Comparison of ENCODE assay signal across 8 mouse cellular contexts in genomic region chr3:64790509-64791244, GRCm38 (mm10). TPM values are rescaled to one million over a fixed set of nuclear protein-coding genes. Genes with fewer than 3 reads are reported as not detected.
DNase-seq lines count a peak whose midpoint lies in the region; ATAC-seq and TF ChIP-seq lines count a peak whose summit lies in the region.

No protein-coding gene starts in this region.

- peak; percentile 87 for TF ChIP-seq CTCF in kidney, postnatal 0 days (IDR thresholded peaks at IDR 0.05; ENCODE audit: low read depth)
- TF ChIP-seq CTCF in liver, embryonic 14.5 days (IDR thresholded peaks at IDR 0.05; ENCODE audit: low read depth) = peak; percentile 62

- peak; percentile 45 for DNase-seq in urinary bladder, postnatal 25 days (ENCODE audit: low spot score)
- DNase-seq in urinary bladder, postnatal 10 days (ENCODE audit: low spot score) = no peak
- peak; percentile 70 to 76 for DNase-seq in cerebellum, postnatal 25 days
- DNase-seq in frontal cortex, postnatal 36 days (ENCODE audit: low spot score in 2 of 2) = peak; percentile 69 to 82
- peak; percentile 80 for DNase-seq in kidney, postnatal 0 days (ENCODE audit: low spot score)
- DNase-seq in liver, embryonic 14.5 days (ENCODE audit: low read depth in 3 of 3, low spot score in 3 of 3) = no peak
- DNase-seq in spleen, postnatal 10 days (ENCODE audit: low spot score in 2 of 2) = no peak

- H3K27ac ChIP-seq in kidney, postnatal 0 days = no peak overlapping the region
- no peak overlapping the region for H3K27ac ChIP-seq in liver, embryonic 14.5 days
- H3K27ac ChIP-seq in neural tube, embryonic 15.5 days (replicated peaks) = no peak overlapping the region

- H3K9ac ChIP-seq in kidney, postnatal 0 days (ENCODE audit: low read depth, low read length) = no peak overlapping the region
- H3K9ac ChIP-seq in liver, embryonic 14.5 days (replicated peaks) = no peak overlapping the region
- H3K9ac ChIP-seq in neural tube, embryonic 15.5 days (replicated peaks) = no peak overlapping the region

- no peak; the same call in 1 of the 2 replicates for ATAC-seq in kidney, postnatal 0 days (replicated peaks; ENCODE audit: low FRiP score, low read depth)
- no peak for ATAC-seq in liver, embryonic 14.5 days (ENCODE audit: insufficient read depth)
- ATAC-seq in neural tube, embryonic 15.5 days (ENCODE audit: low FRiP score) = peak; percentile 85

- no peak overlapping the region for H3K4me3 ChIP-seq in kidney, postnatal 0 days (replicated peaks; ENCODE audit: low read depth, low read length)
- no peak overlapping the region for H3K4me3 ChIP-seq in liver, embryonic 14.5 days (ENCODE audit: insufficient read depth in 1 of 2, low read depth in 2 of 2, low read length in 2 of 2)
- H3K4me3 ChIP-seq in neural tube, embryonic 15.5 days (replicated peaks) = no peak overlapping the region

- H3K36me3 ChIP-seq in kidney, postnatal 0 days (ENCODE audit: insufficient read depth, low read length) = no peaks in the 10 kb centered on the region
- no peaks in the 10 kb centered on the region for H3K36me3 ChIP-seq in liver, embryonic 14.5 days (replicated peaks; ENCODE audit: control insufficient read depth, insufficient read depth, low read depth)
- no peaks in the 10 kb centered on the region for H3K36me3 ChIP-seq in neural tube, embryonic 15.5 days

- H3K4me2 ChIP-seq in kidney, postnatal 0 days (ENCODE audit: low read length) = no peak overlapping the region
- no peak overlapping the region for H3K4me2 ChIP-seq in liver, embryonic 14.5 days (ENCODE audit: low read depth)
- no peak overlapping the region for H3K4me2 ChIP-seq in neural tube, embryonic 15.5 days

- no peak for TF ChIP-seq EP300 in liver, embryonic 14.5 days (IDR thresholded peaks at IDR 0.05; ENCODE audit: low read depth)

- H3K9me3 ChIP-seq in kidney, postnatal 0 days (replicated peaks; ENCODE audit: low read length) = no peaks in the 10 kb centered on the region
- no peaks in the 10 kb centered on the region for H3K9me3 ChIP-seq in liver, embryonic 14.5 days (ENCODE audit: control insufficient read depth, low read length)
- no peaks in the 10 kb centered on the region for H3K9me3 ChIP-seq in neural tube, embryonic 15.5 days (replicated peaks)

- WGBS in kidney, postnatal 0 days = 48% methylated on average over 10 of the region's 10 CpGs
- 48% methylated on average over 10 of the region's 10 CpGs for WGBS in liver, embryonic 14.5 days (ENCODE audit: insufficient replicate concordance)
- WGBS in neural tube, embryonic 15.5 days = 53% methylated on average over 10 of the region's 10 CpGs

- H3K27me3 ChIP-seq in kidney, postnatal 0 days (ENCODE audit: insufficient read depth, low read length) = no peaks in the 10 kb centered on the region
- no peaks in the 10 kb centered on the region for H3K27me3 ChIP-seq in liver, embryonic 14.5 days (ENCODE audit: control insufficient read depth, insufficient read depth, low read length)
- 0 out of 2 replicates have a peak, but pooled peaks cover 3% of the 10 kb centered on the region for H3K27me3 ChIP-seq in neural tube, embryonic 15.5 days (replicated peaks)

- H3K4me1 ChIP-seq in kidney, postnatal 0 days (replicated peaks; ENCODE audit: insufficient read depth, low read length) = no peaks in the 10 kb centered on the region
- no peaks in the 10 kb centered on the region for H3K4me1 ChIP-seq in liver, embryonic 14.5 days (replicated peaks; ENCODE audit: control insufficient read depth in 2 of 2, insufficient read depth in 2 of 2, low read length in 1 of 2)
- H3K4me1 ChIP-seq in neural tube, embryonic 15.5 days = no peaks in the 10 kb centered on the region

RNA-seq across cellular contexts. Expression of gene Vmn2r7, which starts 53.9 kb away (rescaled TPM):
- not detected in 2 replicates for polyA plus RNA-seq in kidney, postnatal 0 days (2015; fragmentation: Nextera tagmentation; extraction: Ambion mirVana)
- polyA plus RNA-seq in liver, embryonic 14.5 days (2012; rRNA removed) = not detected in 2 replicates
- polyA plus RNA-seq in liver, embryonic 14.5 days (2014; fragmentation: Nextera tagmentation; extraction: Ambion mirVana) = not detected in 2 replicates
- polyA plus RNA-seq in neural tube, embryonic 15.5 days (2015; fragmentation: Nextera tagmentation; extraction: Ambion mirVana) = not detected in 2 replicates

Comparison
In these comparisons a context has a peak if more than half of its experiments do, and no peak if none do; other contexts are left out.
1. DNase-seq: peak in urinary bladder, postnatal 25 days (single experiment), cerebellum, postnatal 25 days (2 of 2), frontal cortex, postnatal 36 days (2 of 2) and kidney, postnatal 0 days (single experiment); none in urinary bladder, postnatal 10 days (single experiment), liver, embryonic 14.5 days (0 of 3) and spleen, postnatal 10 days (0 of 2).